Mouse (Mus musculus) thymus, postnatal 14 days (tissue): ENCODE measurements around the gene Cap1.

ENCODE experiments used
- DNase-seq: peaks from one replicate; pipeline ENCODE4 v3.0.0; 2021

Cap1 gene

GRCm38 (mm10) chr4:122885768-122886578 is at the start of gene Cap1:
Gene Cap1 (minus strand): TSS chr4:122886056.
- peak; percentile 94 for DNase-seq

GRCm38 (mm10) chr4:122933857-122934256 is 48.0 kb upstream of the Cap1 start:
- peak; percentile 86 for DNase-seq

- peak; percentile 40 for DNase-seq
These were observed 47.3 kb upstream of the Cap1 start for GRCm38 (mm10) chr4:122933051-122933591.

- peak; percentile 37 for DNase-seq
These were observed 46.6 kb upstream of the Cap1 start for GRCm38 (mm10) chr4:122932239-122932978.

GRCm38 (mm10) chr4:122930939-122931590 is 45.2 kb upstream of the Cap1 start:
- no peak for DNase-seq

GRCm38 (mm10) chr4:122923392-122924344 is 37.8 kb upstream of the Cap1 start:
- no peak for DNase-seq

GRCm38 (mm10) chr4:122922841-122923240 is 37.0 kb upstream of the Cap1 start:
- DNase-seq, result no peak

GRCm38 (mm10) chr4:122915985-122916384 is 30.1 kb upstream of the Cap1 start:
- no peak for DNase-seq

GRCm38 (mm10) chr4:122914186-122914585 is 28.3 kb upstream of the Cap1 start:
- no peak for DNase-seq

GRCm38 (mm10) chr4:122912613-122913012 is 26.8 kb upstream of the Cap1 start:
- no peak for DNase-seq

- peak; percentile 54 for DNase-seq
These were observed 24.7 kb upstream of the Cap1 start for GRCm38 (mm10) chr4:122910577-122910976.

GRCm38 (mm10) chr4:122909572-122910189 is 23.8 kb upstream of the Cap1 start:
- no peak for DNase-seq

- no peak for DNase-seq
These were observed 19.5 kb upstream of the Cap1 start for GRCm38 (mm10) chr4:122905359-122905758.

GRCm38 (mm10) chr4:122903709-122904108 is 17.9 kb upstream of the Cap1 start:
- DNase-seq, result no peak

GRCm38 (mm10) chr4:122902156-122902555 is 16.3 kb upstream of the Cap1 start:
- DNase-seq, result peak; percentile 30

GRCm38 (mm10) chr4:122898313-122898712 is 12.5 kb upstream of the Cap1 start:
- DNase-seq, result peak; percentile 79

- DNase-seq, result no peak
These were observed 11.9 kb upstream of the Cap1 start for GRCm38 (mm10) chr4:122897750-122898149.

GRCm38 (mm10) chr4:122892157-122892556 is 6.3 kb upstream of the Cap1 start:
- no peak for DNase-seq

- no peak for DNase-seq
These were observed 5.7 kb upstream of the Cap1 start for GRCm38 (mm10) chr4:122891597-122891996.

GRCm38 (mm10) chr4:122890881-122891481 is 5.1 kb upstream of the Cap1 start:
- no peak for DNase-seq

- DNase-seq, result no peak
These were observed 1.5 kb upstream of the Cap1 start for GRCm38 (mm10) chr4:122887336-122887735.
